Mouse (Mus musculus) kidney, postnatal 36 days (tissue): ENCODE results near the gene Amz2.

Experiments used
- DNase-seq, 2 experiments: peaks; one replicate each; pipeline ENCODE4 v3.0.0; 2021 to 2022; ENCODE audit warnings: mixed read lengths in 2 of 2

The Amz2 gene

GRCm38 (mm10) chr11:109425392-109426271, at the start of gene Amz2:
Gene Amz2, plus strand, starts transcription at chr11:109425946.
- peak; percentile 99 to 100 for DNase-seq

DNA sequence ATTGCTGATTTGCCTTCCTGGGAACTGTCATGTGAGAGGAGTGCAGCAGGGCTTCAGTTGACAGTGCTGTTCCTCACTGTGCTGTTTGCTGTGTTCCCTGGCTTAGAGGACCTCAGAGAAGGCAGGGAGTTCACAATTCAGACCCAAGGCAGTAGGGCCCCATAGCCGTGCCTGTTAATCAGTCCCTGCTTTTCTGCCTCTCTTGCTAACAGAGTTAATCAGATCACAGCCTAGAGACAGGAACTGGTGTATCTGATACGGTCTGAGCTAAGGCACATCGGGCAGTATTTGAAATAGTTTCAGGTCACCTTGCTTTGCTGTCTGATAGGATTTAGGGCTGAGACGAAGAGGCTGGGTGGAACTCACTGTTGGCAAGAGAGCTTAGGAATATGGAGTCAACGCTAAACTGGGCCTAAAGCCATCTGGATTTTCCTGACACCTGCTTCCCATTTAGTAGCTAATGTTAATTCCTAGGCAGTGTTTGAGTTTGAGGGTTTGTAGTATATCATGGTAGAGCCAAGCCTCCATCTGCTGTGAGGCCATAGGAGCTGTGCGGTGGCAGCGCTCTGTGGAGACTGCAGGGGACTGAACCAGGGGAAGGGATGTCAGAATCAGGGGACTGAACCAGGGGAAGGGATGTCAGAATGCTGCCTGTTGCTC, 49.1 kb upstream of the Amz2 start:
- DNase-seq = no peak

DNA sequence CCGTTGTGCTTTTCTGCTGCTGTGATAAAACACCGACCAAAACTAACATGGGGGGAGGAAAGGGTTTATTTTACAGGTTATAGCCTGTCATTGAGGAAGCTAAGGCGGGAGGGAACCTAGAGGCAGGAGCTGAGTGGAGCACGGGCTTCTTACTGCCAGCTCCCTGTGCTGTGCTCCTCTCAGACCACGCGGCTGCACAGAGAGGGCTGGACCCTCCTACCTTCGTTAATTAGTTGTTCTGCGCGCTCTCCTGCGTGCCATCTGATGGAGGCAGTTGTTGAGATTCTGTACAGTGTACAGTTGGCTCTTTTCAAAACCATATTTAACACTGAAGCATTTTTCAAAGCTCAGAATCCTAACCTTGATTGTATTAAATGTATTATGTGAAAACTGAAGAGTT, 48.3 kb upstream of the Amz2 start:
- DNase-seq = no peak

- no peak for DNase-seq
Observed at GRCm38 (mm10) chr11:109378051-109378450, 47.7 kb upstream of the Amz2 start.

DNA sequence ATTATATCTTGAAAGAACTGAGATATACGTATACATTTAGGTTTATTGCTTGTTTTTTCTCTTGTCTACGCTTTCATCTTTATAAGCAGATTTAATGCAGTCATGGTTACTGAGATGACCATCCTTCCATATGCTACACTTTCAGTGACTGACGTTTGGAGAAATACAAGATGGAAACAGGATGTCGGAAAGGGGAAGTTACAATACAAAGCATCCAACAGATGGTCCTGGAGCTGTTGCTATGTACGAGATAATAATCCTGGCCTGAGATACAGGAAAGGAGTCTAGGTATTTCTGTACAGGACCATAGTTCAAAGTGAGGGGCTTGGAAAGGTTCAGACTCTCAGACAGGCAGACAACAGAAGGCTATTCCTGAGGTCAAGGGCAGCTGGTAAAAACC, 45.1 kb upstream of the Amz2 start:
- no peak for DNase-seq

DNA sequence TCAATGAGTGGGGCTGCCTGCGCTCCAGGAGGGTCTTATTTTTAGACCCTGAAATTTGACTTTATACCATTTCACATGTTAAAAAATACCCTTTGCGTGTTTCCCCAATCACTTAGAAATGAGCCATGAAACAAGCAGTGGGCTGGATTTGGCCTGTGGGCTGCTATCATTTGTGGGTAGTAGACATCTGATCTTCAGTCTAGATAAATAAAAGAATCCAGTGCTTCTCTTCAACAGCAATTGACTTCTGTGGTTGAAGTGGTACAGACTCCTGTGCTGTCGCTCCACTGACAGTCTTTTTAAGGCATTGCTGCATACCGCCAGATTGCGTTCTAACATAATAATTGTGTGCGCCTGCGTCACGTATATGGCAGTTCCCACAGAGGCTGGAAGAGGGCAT, 40.5 kb upstream of the Amz2 start:
- no peak for DNase-seq

DNA sequence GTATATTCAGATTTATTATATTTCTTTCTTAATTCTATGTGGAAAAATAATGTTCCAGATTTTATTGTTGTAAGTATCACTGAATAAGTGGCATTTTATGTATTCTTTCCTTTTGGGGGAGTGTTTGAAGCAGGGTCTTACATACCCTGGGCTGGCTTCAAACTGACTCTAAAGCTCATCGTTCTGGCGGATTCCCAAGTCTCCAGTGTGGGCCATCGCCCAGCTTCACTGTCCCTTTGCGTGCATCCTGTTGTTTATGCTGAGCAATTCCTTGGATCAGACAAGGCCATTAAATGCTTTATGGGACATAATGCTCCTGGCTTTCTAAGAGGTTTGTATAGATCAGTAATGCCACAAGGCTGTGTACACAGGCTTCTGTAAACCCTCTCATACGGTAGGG, 36.7 kb upstream of the Amz2 start:
- peak in 1 of 2 experiments; percentile 47 for DNase-seq

DNA sequence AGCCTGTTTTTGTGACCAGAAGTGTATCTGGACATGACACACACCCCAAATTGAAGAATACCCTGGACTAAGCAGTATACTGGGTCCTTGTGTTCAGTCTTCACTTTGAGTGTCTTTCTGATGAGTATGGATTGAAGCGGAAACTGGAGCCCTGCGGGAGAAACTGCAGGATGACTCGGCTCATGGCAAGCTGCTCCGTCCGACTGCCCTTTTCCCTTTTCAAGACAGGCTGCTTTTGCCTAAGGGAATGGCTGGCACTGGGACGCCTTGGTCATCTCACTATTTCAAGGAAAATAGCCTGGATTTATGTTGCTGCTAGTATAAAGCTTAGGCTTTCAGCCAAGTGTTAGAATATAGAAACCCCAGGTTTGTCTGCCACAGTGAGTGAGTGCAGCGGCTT, 34.5 kb upstream of the Amz2 start:
- no peak for DNase-seq

DNA sequence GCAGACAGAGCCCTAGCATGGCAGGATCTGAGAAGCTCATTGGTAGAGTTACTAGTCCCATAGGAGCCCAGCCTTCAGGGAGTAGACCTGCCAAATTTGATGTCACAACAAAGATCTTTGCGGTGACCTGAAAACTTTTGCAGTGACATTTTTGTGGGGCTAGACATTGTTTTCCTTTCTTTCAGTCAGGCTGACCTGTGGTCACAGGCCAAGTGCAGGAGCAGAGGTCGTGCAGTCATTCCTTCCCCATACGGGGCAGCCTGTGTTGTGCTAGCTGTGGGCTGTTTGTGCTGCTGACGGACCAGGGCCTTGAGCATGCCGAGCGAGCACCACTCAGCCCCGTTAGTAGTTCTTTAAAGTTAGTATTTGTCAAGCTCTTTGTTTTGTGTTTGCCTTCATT, 34.0 kb upstream of the Amz2 start:
- peak in 1 of 2 experiments; percentile 50 for DNase-seq

- DNase-seq = no peak
Observed at GRCm38 (mm10) chr11:109392601-109393000, 33.1 kb upstream of the Amz2 start.

DNA sequence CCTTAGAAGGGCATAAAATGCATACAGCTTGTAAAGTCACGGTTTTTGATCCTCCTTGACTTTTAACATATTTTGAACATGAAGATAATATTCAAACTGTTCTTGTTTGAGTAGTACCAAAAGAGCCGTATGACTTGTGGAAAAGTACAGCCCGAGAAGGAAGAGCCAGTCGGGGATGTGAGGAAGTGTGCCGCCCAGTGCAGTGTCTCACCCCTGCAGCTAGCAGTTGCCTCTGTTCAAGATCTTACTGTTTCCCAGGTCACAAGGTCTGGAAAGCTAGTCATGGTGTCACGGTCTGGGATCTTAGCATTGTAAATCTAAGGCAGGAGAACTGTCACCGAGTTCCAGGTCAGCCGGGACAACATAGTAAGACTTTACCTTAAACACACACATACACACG, 31.0 kb upstream of the Amz2 start:
- peak; percentile 49 to 68 for DNase-seq

DNA sequence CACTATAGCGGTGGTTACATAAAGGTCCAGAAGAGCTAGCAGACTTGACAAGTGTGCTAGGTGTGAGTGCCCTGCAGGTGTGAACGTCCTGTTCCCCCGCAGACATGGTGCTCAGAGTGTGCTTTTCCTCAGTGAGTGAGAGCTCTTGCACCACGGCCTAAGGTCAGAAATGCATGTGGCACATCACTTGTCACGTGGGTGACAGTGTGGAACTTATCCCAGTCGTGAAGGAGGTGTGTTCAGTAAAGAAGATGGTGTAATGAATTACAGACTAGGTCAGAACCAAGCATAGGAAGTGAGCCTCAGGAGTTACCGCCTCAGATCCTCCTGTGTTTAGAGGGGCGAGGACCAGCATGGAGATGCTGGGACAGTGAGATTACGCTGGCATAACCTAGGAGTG, 30.5 kb upstream of the Amz2 start:
- peak; percentile 54 to 59 for DNase-seq

- no peak for DNase-seq
Observed at GRCm38 (mm10) chr11:109406431-109406830, 19.3 kb upstream of the Amz2 start.

DNA sequence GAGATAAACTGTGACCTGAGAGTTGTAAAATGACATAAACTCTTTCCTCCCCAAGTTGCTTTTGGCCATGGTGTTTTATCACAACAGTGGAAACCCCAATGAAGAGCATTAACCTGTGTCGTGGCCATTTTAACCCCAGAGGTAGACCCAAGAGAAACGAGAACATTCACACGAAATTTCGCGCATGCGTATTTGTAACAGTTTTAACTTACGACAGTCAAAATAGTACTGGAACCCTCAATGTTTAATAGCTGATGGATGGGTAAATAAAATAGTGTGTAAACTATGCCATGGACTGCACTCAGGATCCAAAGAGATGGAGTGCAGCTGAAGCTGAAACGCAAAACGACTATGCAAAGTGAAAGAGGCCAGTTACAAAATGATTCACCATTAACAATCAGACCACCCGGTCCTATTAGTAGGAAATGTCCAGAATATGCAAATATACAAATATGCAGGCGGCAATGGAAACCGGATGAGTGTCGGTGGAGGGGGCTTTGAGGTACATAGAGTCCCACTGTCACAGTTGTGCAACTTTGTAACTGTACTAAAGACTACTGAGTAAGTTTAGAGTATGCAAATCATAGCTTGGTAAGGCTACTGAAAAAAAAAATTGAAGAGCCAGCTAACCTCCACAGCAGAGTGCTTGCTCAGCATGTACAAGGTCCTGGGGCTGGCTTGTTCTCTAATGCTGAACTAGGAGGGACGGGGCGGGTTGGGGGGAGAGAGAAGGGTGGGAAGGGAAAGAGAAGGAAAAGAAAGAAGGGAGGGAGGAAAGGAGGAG, 15.4 kb upstream of the Amz2 start:
- no peak for DNase-seq

GRCm38 (mm10) chr11:109413617-109414016, 12.1 kb upstream of the Amz2 start, which contains the start of gene 9930022D16Rik:
Gene 9930022D16Rik, plus strand, starts transcription at chr11:109413917.
- no peak for DNase-seq

DNA sequence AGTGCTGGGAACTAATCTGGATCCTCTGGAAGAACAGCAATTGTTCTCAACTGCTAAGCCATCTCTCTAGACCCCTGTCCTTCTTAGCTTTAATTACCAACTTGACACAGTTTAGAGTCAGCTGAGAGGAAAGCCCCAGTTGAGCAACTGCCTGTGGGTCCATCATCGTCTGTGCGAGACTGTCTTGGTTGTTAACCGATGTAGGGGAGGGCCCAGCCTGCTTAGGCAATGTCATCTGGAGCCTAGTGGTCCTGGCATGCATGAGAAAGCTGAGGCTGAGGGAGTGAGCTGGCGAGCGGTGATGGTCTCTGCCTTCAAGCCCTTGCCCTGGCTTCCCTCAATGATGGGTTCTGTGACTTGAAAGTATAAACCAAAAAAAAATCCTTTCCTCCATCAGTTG, 10.9 kb upstream of the Amz2 start:
- DNase-seq = no peak

DNA sequence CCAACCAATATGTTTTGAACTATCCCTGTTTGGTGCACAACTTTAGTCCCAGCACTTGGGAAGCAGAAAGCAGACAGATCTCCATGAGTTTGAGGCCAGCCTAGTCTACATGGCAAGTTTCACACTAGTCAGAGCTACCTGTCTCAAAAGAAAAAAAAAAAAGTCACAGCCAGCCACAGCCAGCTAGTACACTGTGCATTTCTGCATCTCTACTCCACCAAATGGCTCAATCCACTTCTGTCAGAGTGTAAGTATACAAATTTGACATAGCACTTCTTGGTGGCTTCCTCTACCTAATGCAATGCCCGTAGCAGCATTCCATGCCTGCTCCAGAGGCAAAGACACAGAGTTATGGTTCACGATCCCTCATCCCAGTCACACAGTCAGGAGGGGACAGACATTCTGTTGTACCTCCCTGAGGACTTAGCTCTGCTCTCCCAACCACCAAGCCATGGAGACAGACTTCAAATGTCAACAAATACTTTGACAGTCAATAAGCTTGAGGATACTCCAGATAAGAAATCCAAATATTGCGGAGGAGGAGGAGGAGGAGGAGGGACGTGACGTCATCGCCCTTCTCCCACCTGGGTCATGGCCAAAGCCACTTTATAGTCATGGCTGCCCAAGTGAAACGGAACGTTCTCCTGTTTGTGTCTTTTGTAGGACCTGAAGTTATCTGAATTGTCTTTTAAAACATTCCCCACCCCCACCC, 8.9 kb upstream of the Amz2 start:
- no peak for DNase-seq

DNA sequence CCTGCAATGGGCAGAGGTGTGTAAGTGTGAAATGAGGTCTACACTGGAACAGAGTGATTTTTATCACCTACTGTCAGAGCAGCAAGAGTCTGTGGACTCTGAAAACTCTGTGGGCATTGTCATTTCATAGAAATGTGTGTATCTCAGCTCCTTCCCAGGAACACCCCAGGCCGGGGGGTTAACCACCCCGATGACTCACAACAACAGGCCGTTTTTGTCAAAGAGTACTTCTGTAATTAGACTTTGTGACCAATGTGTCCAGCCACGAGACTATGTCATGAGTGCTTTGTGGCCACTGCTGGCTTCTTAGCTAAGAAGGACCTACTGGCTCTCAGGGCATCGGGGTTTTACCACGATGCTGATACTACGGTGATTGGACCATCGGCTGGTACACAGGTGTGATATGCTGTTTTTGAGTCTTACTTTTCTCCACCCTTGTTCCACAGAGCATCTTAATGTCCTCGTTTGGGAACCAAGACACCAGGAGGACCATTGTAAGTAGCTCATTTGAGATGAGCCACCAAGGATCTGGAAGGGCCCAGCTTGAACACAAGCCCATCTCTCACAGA, 8.2 kb upstream of the Amz2 start:
- no peak for DNase-seq

GRCm38 (mm10) chr11:109419461-109419860, 6.3 kb upstream of the Amz2 start:
- DNase-seq = peak in 1 of 2 experiments; percentile 14

DNA sequence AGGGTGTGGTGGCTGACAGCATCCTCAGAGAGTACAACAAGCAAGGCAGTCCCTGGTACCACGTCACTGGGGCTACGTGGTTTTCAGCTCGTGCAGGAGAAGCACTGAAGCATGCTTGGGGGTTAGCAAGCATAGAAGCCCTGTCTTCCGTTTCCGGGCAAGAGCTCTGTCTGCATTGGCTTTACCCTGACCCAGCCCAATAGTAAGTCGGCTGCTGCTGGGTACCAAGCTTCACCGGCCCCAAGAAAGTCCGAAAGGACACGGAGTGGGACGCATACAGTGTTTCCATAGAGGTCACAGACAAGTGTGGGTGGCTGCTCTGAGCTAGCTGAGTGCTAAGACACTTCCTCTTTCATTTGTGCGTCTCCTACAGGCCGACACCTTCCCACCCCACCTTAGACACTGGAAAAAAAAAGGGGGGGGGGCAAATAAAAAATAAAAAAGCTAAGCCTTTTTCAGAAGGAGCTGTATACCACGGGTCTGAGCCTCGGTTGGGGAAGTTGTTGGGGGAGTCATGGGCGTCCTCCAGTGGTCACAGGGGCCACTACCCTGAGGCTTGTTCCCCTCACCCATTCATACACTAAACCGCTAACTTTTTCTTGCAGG, 5.7 kb upstream of the Amz2 start:
- DNase-seq = peak in 1 of 2 experiments; percentile 20

GRCm38 (mm10) chr11:109420567-109420962, 5.2 kb upstream of the Amz2 start:
- DNase-seq = no peak

DNA sequence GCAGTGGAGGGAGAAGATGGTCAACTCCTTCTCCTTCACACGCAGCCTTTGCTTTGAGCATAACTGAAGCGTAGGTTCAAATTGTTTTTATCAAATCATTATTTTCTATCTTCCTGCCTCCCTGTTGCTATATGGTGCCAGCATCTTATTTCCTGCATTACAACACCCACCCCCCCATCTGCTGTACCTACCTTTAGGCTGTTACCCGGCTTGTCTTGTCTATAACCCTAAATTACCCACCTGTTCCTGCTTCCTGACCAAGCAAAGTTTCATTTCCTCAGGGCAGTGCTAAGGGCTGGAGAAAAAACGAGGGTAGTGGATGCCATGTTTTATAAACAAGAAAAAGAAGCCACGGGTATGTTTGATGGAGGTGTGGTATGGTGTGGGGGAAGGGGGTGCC, 4.5 kb upstream of the Amz2 start:
- DNase-seq = no peak
